Mouse (Mus musculus): Measurements from ENCODE around the gene Sprr2e.

Sprr2e gene

DNA sequence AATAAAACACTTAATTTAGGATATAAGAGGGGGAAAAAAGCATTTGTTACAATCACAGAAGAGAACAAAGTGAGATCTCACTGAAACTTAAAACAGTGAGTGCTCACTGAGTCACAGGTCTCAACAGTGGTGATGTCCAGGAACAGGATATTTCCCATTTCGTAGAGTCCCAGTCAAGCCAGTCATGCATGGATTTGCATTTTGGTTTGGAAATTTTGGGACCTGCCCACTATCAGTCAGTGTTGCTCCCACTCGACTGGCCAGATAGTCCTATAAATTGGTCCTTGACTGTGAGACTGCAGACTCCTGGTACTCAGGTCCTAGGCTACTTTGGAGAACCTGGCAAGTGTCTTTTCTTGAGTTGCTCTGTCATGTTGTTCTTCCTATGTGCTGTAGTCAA lies at the start of gene Sprr2e:
TSS of gene Sprr2e (plus strand) at position 301 of the 400 bp plus-strand sequence.
- no peak for DNase-seq

DNA sequence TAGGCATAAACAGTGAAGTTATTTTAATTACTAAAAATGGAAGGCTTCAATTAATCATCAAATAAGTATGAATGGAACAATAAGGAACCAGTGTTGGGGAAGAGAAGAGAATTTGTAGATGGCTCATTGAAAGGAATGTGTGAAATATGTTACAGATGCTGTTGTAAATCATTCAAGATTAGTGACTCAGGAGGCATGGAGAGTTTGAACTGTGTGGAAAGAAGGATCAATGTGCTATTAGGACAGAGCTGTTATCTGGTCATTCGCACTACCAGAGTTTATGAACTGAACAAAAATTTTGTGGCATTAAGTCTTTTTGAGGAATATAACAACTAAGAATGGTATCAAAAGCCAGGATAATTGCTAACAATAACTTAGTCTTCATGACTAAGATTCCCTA lies 44.5 kb upstream of the Sprr2e start:
- DNase-seq, result no peak

DNA sequence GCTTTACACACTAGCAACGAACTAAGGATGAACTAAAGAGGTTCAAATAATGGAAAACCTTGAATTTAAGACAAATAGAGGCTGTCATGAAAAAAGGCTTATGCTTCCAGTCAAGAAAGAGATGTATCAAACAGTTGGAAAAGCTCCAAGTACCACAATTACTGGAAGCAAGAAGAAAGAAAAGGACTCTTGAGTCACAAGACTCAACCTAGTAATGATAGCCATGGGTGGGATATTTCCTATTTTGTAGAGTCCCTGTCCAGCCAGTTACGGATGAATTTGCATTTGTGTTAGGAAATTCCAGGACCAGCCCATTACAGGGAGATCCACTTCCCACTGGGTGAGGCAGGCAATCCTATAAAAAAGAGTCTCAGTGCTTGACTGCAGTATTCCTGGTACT lies 35.6 kb upstream of the Sprr2e start, which contains the start of gene Sprr2b:
TSS of gene Sprr2b (plus strand) at position 301 of the 400 bp plus-strand sequence.
- no peak for DNase-seq

DNA sequence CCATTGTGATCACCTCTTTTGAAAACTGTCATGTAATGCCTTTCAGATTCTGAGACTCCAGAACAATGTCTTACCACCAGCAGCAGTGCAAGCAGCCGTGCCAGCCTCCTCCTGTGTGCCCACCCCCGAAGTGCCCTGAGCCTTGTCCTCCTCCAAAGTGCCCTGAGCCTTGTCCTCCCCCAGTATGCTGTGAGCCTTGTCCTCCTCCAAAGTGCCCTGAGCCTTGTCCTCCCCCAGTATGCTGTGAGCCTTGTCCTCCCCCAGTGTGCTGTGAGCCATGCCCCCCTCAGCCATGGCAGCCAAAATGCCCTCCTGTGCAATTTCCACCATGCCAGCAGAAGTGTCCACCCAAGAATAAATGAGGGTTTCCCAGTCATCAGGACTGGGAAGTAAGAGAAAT lies 34.6 kb upstream of the Sprr2e start:
- no peak for DNase-seq

GRCm38 (mm10) chr3:92336278-92336677 lies 15.7 kb upstream of the Sprr2e start:
- no peak for DNase-seq

DNA sequence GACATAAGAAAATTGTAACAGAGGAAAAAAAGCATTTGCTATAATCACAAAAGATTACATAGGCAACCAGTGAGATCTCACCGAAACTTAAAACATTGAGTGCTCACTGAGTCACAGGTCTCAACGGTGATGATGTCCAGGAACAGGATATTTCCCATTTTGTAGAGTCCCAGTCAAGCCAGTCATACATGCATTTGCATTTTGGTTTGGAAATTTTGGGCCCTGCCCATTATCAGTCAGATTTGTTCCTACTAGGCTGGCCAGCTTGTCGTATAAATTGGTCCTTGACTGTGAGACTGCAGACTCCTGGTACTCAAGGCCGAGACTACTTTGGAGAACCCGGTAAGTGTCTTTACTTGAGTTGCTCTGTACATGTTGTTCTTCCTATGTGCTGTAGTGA lies 13.1 kb upstream of the Sprr2e start, which contains the start of gene Sprr2d:
TSS of gene Sprr2d (plus strand) at position 301 of the 400 bp plus-strand sequence.
- DNase-seq, result no peak

DNA sequence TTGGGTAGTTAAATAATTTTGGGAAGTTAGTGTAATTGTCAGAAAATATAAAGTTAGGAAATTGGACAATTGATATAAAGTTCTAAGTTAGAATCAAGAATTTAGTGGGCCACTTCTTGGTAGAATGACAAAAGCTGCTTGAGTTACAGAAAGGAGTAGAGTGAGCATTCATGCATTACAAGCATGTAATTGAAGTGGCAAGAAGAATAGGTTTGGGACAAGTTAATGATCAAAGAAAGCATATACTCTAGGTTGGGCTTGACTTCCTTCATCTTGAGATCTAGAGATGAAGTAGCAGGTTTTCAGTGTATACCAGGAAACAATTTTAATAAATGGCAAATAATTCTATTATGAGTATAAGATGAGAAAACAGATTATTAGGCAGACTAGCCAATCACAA lies 9.7 kb downstream of the Sprr2e start:
- DNase-seq, result no peak

DNA sequence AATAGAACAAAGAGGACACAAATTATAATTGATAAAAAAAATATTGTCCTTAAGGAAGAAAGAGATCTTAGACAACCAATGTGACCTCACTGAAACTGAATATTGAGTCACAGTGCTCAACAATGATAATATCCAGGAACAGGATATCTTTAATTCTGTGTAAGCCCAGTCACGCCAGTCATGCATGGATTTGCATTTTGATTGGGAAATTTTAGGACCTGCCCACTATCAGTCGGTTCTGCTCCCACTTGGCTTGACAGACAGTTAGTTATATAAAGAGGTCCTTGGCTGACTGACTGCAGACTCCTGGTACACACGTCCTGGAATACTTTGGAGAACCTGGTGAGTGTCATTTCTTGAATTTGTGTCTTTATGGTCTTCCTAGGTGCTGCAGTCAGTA lies 12.9 kb downstream of the Sprr2e start, which contains the start of gene Sprr2f:
TSS of gene Sprr2f (plus strand) at position 301 of the 400 bp plus-strand sequence.
- no peak for DNase-seq

- no peak for DNase-seq
Measured at GRCm38 (mm10) chr3:92373613-92374012, 21.7 kb downstream of the Sprr2e start.

- DNase-seq, result no peak
Measured at GRCm38 (mm10) chr3:92385385-92385784, 33.4 kb downstream of the Sprr2e start, which contains the start of gene Sprr2h. Gene Sprr2h (plus strand): TSS chr3:92385685.

DNA sequence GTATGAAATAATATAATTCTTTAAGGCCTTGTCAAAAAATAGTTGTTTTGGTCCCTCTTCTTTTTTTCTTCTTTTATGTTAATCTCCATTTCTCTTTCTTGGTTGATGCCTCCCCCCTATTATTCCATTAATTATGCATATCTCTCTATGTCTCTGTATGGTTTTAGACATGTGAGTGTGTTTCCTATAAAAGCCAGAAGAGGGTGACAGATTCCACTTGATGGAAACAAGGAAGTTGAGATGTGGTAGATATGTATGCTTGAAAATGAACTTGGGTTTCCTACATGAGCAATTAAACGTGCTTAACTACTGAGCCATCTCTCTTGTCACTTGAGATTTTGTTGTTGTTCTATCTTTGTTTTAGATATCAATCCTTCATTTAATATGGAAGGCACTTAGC lies 42.4 kb downstream of the Sprr2e start:
- DNase-seq, result no peak

Measured in B cell, adult 2 months (primary cell).